Mouse (Mus musculus) right cerebral cortex, adult 2 months (tissue): ENCODE data around the gene Arid1b.

Experiments used
- DNase-seq, 2 experiments: peaks; one replicate each; pipeline ENCODE4 v3.0.0; 2021 to 2022; ENCODE audit warnings: low spot score in 2 of 2

Arid1b gene

GRCm38 (mm10) chr17:5210891-5211290 lies 216.8 kb downstream of the Arid1b start:
- no peak for DNase-seq

DNA sequence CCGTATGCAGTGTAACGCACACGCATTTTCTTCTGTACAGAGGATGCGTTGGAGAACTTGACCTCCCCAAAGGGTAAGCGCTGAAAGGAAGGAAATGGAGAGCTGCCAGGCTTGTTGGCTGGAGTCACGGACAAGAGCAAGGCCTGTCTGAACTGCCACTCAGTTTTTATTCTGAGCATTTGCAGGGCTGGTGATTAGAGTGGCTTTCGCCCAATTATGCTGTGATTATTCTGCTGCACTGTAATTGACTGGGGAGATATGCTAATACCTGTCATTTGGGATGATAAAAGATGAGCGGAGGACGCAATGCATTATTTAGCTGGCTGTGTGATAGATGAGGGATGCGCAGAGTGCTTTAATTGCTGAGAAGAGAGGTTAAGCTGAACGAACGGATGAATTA lies 218.0 kb downstream of the Arid1b start:
- DNase-seq = no peak

- no peak for DNase-seq
Measured at GRCm38 (mm10) chr17:5213441-5213840, 219.3 kb downstream of the Arid1b start.

DNA sequence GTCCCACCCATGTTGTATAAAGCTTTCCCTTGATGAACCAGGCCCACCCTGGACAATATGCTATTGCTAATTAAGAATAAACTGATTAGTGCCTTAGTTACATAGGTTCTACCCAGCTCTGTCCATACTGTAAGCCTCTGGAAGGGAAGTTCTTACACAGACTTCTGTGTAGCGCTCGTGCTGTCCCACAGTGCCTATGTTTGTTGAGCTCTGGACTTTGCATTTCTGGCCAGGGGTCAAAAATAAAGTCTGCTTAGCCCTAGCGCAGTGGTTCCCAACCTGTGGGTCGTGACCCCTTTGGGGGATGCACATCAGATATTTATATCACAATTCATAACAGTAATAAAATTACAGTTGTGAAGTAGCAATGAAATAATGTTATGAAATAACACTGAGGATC lies 221.2 kb downstream of the Arid1b start:
- no peak for DNase-seq

DNA sequence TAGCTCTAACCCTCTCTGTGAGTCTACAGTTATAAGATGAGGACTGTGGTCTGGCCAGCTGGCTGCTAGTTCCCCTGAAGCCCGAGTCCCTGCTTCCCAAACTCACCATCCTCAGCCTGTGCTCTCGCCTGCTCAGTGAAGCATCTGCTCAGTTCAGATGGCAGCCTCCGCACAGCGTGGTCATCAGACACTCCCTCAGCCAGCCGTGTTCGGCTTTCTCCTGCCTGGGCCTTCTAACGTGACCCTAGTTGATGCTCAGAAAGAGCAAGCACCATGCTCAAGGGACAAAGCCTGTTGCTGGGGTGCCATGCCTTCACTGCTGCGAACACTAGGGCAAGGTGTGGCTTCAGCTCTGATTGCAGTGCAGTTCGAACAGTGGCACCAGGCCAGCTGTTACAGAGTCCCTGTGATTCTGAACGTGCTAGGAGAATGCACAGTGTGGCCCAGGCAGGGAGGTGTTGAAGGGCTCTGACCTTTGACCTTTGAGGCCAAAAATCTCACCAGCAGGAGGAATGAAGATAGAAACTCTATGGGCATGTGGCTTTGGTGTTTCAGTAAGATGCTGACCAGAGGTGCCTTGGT lies 222.9 kb downstream of the Arid1b start:
- DNase-seq = no peak

DNA sequence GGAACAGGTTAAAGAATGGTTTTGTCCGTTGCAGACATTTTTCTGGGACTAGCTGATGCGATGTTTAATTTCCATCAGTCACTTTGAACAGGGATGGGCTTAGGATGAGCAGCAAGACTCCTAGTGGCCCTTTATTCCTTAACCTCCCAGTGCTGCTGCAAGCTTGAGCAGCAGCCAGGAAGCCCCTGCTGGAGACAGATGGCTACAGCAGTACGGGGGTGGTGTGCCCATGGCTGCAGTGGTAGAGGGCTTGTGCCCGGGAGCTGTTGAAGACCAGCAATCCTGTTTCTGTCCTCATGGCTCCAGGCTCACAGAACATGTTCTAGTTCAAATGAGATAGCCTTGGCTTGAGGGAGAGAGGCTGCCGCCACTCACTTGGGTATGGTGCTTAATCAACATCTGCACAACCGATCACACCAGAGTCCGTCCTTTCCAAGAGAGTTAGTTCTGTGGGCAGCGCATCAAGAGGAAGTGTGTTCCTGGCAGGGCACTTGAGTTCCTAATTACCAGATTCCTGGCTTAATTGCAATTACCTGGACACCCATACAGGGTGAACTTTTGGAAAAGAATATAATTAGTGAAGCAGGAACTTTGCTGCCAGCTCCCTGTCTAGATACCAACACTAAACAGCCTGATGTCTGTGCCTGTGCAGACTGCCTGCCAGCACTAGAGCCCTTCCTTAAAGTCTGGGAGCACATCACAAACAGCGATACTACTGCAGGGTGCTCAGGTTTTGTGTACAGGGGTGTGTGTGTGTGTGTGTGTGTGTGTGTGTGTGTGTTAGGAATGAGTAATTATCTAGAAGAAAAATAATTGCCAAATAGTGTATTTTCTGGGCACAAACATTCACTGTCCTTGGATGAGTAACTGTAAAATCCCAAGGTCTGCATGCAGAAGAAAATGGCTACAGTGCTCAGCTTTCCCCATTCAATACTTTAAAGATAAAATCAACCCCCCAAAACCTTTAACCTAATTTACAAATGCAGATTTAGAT lies 224.0 kb downstream of the Arid1b start:
- DNase-seq = no peak

GRCm38 (mm10) chr17:5218955-5219557 lies 224.9 kb downstream of the Arid1b start:
- DNase-seq = no peak

DNA sequence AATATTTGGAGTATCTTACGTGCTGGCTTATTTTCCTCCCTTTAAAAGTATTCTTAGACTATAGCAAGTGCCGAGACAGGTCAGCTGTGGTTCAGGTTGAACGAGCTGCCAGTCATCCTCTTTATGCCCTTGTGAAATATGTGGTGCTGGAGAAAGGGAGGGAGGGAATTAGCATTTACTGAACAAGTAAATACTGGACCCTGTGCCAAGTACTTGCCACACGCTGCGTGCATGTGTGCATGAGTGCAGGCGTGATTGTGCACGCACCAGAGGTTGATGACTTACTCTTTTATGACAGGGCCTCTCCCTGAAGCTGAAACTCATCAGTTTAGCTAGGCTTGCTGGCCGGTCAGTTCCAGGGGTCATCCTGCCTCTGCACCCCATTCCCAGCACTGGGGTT lies 226.9 kb downstream of the Arid1b start:
- DNase-seq = no peak

- DNase-seq = no peak
Measured at GRCm38 (mm10) chr17:5221558-5221957, 227.4 kb downstream of the Arid1b start.

GRCm38 (mm10) chr17:5222827-5223226 lies 228.7 kb downstream of the Arid1b start:
- no peak for DNase-seq

GRCm38 (mm10) chr17:5224932-5225331 lies 230.8 kb downstream of the Arid1b start:
- no peak for DNase-seq

DNA sequence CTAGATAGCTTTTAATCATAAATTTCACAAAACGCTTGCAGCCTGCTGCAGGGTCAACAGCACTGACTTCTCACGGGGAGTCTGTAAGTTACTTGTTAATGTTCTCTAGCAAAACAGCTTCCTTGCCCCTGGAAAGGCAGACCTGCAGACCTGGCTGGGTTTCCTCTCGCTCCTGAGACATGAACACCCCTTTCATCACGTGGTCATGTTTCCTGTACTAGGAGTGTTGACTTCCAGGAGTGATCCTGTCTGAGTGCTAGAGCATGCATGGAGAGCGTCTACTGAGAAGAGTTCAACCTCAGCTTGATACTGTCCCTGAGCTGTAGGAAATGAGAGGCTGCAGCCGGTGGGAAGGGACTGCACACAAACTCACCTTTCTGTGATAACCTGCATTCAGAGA lies 233.0 kb downstream of the Arid1b start:
- no peak for DNase-seq

GRCm38 (mm10) chr17:5227950-5228615 lies 234.0 kb downstream of the Arid1b start:
- no peak for DNase-seq

DNA sequence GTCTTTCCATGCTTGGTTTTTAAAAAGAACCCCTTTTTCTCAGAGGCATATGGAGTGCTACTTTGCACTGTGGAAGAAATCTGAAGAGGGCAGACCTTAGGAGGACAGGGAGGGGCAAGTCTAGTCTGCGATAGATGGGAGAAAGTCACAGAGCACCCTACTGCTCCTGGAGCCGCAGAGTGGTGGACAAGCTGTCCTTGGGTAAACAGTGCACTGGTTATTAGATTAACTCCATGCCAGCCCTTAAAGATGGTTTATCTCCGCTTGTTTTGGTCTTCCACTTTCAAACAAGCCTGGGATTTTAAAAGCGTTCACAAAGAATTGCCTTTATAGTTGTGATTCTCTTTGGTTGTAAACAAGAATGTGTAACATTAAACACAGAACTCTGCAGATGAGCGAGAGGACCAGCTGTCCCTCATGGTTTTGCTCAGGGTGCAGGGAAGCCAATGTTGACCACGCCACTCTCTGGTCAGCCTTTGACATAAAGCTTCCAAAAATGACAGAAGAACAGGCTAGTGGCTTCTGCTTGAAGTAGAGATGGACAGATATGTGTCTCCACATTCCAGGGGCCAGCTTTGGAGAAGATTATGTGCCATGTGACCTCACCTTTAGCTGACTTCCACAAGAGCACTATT lies 234.6 kb downstream of the Arid1b start:
- no peak for DNase-seq

DNA sequence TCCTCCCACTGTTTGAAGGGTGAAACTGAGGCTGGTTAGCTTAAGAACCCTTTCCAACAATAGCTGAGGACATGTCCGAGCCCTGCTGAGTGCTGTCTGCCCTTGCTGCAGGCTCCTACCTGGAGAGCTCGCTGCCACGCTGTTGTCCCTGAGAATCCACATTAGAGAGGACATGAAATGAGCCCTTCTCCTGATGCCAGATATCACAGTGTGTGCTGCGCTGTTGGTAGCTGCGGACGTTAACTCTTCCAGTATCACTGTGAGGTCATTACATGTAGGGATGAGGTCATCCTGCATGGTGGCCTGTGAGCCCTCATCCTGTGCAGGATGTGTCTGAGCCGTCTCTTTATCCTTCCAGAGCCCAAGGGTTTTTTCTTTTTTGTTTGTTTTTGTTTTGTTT lies 235.9 kb downstream of the Arid1b start:
- DNase-seq = no peak

DNA sequence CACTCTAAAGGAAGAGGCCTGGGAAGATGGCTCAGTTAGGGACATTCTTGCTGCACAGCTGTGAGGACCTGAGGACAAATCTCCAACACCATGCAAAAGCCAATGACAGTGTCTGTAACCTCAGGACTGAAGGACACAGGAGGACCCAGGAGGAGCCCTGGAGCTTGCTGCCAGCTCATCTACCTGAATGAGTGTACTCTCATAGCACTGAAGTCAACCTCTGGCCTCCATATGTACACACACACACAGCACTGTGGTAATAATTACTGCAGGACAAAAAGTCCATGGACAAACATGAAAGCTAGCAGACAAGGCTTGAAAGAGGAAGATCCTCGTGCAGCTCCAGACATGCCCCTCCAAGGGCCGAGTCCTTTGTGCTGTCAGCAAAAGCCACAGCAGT lies 238.0 kb downstream of the Arid1b start:
- no peak for DNase-seq

DNA sequence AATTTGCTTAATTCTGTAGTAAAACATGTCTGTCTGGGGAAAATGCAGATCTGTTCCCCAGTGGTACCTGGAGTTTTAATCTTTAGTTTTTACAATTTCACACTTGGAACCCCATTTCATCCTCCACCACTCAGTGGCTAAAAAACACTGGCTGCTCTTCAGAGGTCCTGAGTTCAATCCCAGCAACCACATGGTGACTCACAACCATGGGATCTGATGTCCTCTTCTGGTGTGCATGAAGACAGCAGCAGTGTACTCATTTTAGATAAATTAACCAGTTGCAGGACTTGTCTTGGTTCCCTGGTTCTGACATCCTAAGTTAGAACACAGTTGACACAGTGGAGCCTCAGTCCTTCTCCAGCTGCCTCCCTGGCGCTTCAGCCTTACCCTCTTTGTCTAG lies 239.9 kb downstream of the Arid1b start:
- DNase-seq = no peak

DNA sequence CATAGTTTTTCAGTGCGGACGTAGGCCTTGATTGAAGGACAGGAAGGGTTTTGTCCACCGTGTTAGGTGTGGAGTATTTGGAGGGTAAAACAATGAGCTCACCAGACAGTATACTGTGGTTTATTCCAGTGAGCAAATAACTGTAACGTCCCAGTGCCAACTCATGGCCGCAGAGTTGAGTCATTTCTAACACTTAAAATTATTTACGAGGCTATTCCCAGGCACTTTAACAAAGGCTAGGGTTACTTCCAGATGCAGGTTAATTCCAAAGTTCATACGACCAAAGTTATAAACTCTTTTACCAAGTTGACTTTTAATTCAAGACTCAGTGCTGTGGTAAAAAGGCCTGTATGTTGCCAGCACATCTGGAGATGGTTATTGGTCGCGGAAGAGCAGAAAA lies 240.9 kb downstream of the Arid1b start:
- no peak for DNase-seq

DNA sequence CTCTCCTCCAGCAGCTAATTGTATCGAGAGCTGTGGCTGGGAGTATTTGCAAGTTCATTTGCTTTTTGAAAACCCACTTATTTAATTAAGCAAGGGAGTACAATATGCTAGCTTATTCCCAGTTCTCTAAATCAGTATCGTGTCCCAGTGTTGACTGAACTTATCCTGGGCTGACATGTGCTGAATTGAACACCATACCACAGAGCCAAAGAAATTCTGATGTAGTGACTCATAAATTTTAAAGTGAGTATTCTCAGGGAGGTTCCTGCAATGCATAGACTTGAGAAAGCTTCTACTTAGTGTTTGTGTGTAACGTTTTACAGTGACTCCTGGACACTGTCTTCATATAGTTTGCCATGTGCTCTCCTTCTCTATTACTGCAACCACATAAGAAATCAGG lies 243.6 kb downstream of the Arid1b start:
- DNase-seq = no peak

GRCm38 (mm10) chr17:5238387-5239245 lies 244.5 kb downstream of the Arid1b start:
- DNase-seq = peak in 1 of 2 experiments; percentile 51

- DNase-seq = no peak
Measured at GRCm38 (mm10) chr17:5244526-5244925, 250.4 kb downstream of the Arid1b start.
